Mouse (Mus musculus) heart, adult 2 months (tissue): ENCODE data around the gene Nsun4.

Experiments
- CTCF ChIP-seq: fragments of 200-600 bp; IDR thresholded peaks from 2 replicates; pipeline ENCODE4 v1.8.1; 2022; ENCODE audit warnings: antibody characterized with exemption, mild to moderate bottlenecking, moderate library complexity
- EP300 ChIP-seq: fragments of 200-500 bp; IDR thresholded peaks from 2 replicates; pipeline ENCODE4 v1.6.1; 2011; ENCODE audit warnings: low read depth, low read length, control low read depth; ENCODE audit not compliant: insufficient read depth

- TF ChIP-seq CTCF, result no peak
- TF ChIP-seq EP300, result no peak
These were observed 35.6 kb downstream of the Nsun4 start, which contains the start of gene Faah for GRCm38 (mm10) chr4:116017902-116018746.
